Mouse (Mus musculus) embryonic facial prominence, embryonic 14.5 days (tissue): Measurements from ENCODE around the gene Pnrc1. TPM values are rescaled to one million over a fixed set of nuclear protein-coding genes. Genes with fewer than 3 reads are reported as not detected.

Experiments used
- ATAC-seq: fragments of 200-750 bp; cut with Nextera tagmentation; 2 replicates; pipeline ENCODE4 v1.8.0; 2017; ENCODE audit warnings: low read depth, moderate number of reproducible peaks, moderate TSS enrichment
- DNase-seq: peaks from one replicate; pipeline ENCODE4 v3.0.0-alpha.2; 2015; ENCODE audit warnings: low spot score
- H3K27ac ChIP-seq: fragments of 300-500 bp; sonication (generic); replicated peaks from 2 replicates; pipeline ENCODE4 v1.5.1; 2014; ENCODE audit warnings: low read depth, mild to moderate bottlenecking, low read length, moderate library complexity
- H3K27me3 ChIP-seq: fragments of 300-500 bp; sonication (generic); replicated peaks from 2 replicates; pipeline ENCODE4 v1.6.1; 2014; ENCODE audit warnings: low read length; ENCODE audit not compliant: control insufficient read depth, insufficient read depth
- H3K36me3 ChIP-seq: fragments of 300-500 bp; sonication (generic); 2 replicates; pipeline ENCODE4 v1.6.1; 2014; ENCODE audit warnings: low read length, mixed read lengths; ENCODE audit not compliant: control insufficient read depth, insufficient read depth
- H3K4me1 ChIP-seq: fragments of 300-500 bp; sonication (generic); 2 replicates; pipeline ENCODE4 v1.6.1; 2014; ENCODE audit warnings: antibody characterized with exemption, low read length; ENCODE audit not compliant: control insufficient read depth, insufficient read depth
- H3K4me2 ChIP-seq: fragments of 300-500 bp; sonication (generic); 2 replicates; pipeline ENCODE4 v1.6.1; 2014; ENCODE audit warnings: low read depth, mild to moderate bottlenecking, low read length, moderate library complexity, mixed read lengths
- H3K4me3 ChIP-seq: fragments of 300-500 bp; sonication (generic); 2 replicates; pipeline ENCODE4 v1.5.1; 2014; ENCODE audit warnings: low read depth, mild to moderate bottlenecking, low read length
- H3K9ac ChIP-seq: fragments of 300-500 bp; sonication (generic); 2 replicates; pipeline ENCODE4 v1.6.1; 2014; ENCODE audit warnings: low read depth, mild to moderate bottlenecking, low read length, moderate library complexity, mixed read lengths
- H3K9me3 ChIP-seq: fragments of 300-500 bp; sonication (generic); 2 replicates; pipeline ENCODE4 v1.6.1; 2016; ENCODE audit warnings: low read length; ENCODE audit not compliant: control insufficient read depth
- WGBS: fragments of 180-500 bp; shearing (Covaris S2); extraction: QIAGEN DNeasy Blood & Tissue Kit; methylation state at CpG from one replicate; pipeline ENCODE4 v1.1.7; 2014; 5-methylcytosine and 5-hydroxymethylcytosine counted together
- polyA plus RNA-seq: library from polyadenylated mRNA; unstranded; fragments of >200 nt; fragmentation: Nextera tagmentation; extraction: Ambion mirVana; gene quantifications from 2 replicates; pipeline ENCODE4 v1.2.1, GENCODE M21; 2014

The Pnrc1 gene
- polyA plus RNA-seq, 1 experiment from 2014 or later: 105 TPM

DNA sequence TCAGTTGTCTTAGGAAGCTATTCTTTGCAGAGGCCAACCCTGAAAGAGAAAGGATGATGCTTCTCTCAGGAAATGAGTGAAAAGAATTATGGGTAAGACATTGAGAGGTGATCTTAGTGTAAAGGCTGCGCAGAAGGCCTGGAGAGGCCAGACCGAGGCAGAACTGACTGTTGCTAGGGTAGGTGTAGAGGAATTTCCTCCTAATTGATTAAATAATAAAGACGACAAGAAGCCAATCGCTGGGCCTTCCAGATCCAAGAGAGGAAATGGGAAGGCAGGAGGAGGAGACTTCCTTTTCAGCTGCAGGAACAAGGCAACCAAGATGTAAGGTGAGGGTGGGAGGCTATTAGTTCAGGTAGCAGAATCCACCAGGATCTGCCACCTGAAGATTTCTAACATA is 35.3 kb downstream of the Pnrc1 start:
- Histone ChIP-seq H3K9me3 (no peaks in the 10 kb centered on the region), H3K9ac (no peak overlapping the region), H3K36me3 (no peaks in the 10 kb centered on the region), H3K27ac (no peak overlapping the region), H3K27me3 (no peaks in the 10 kb centered on the region), H3K4me1 (no peaks in the 10 kb centered on the region), H3K4me2 (no peak overlapping the region), H3K4me3 (no peak overlapping the region)
- no peak for ATAC-seq
- 80% methylated on average over 4 of the region's 4 CpGs for whole genome bisulfite sequencing
- DNase-seq: no peak

- WGBS: 85% methylated on average over 2 of the region's 2 CpGs
- DNase-seq (no peak), ATAC-seq (no peak)
Measured at GRCm38 (mm10) chr4:33250867-33251266, 39.1 kb downstream of the Pnrc1 start.

DNA sequence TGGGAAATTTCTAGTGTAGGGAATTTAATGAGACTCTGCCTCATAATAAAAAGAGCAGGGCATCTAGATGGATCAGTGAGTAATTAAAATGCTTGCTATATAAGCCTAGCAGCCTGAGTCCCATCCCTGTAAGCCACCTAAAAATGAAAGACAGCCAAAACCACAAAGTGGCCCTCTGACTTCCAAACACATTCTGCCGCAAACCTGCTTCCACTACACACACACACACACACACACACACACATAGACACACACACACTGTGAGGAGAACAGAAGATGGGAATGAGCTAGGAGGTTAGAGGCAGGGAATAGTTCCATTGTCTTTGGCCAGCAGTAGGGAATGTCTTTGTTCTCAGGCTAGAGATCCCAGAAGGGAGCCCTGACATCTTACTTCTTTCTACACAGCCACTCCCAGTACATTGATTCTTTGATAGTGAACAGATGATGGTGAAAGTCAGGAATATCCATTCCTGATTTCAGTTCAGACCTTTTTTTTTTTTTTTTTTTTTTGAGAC is 40.2 kb downstream of the Pnrc1 start:
- WGBS: 83% methylated on average over 1 of the region's 1 CpGs
- Histone ChIP-seq H3K4me1 (peaks cover 13% of the 10 kb centered on the region; the same call in 1 of the 2 replicates), H3K9ac (no peak overlapping the region), H3K4me2 (no peak overlapping the region), H3K4me3 (no peak overlapping the region), H3K27me3 (no peaks in the 10 kb centered on the region), H3K27ac (no peak overlapping the region), H3K36me3 (peaks cover 14% of the 10 kb centered on the region), H3K9me3 (no peaks in the 10 kb centered on the region)
- no peak for DNase-seq
- ATAC-seq: no peak

More at GRCm38 (mm10) chr4:33250867-33251266, 39.1 kb downstream of the Pnrc1 start:
- no peak overlapping the region for H3K9ac ChIP-seq
- H3K27ac ChIP-seq: no peak overlapping the region
- H3K4me3 ChIP-seq: no peak overlapping the region
- peaks cover 4% of the 10 kb centered on the region for H3K36me3 ChIP-seq
- H3K4me1 ChIP-seq: peaks cover 11% of the 10 kb centered on the region; the same call in 1 of the 2 replicates
- no peaks in the 10 kb centered on the region for H3K27me3 ChIP-seq
- H3K4me2 ChIP-seq: no peak overlapping the region
- no peaks in the 10 kb centered on the region for H3K9me3 ChIP-seq

- Histone ChIP-seq H3K4me2 (peak overlapping the region; percentile 58), H3K9me3 (no peaks in the 10 kb centered on the region), H3K27ac (peak overlapping the region; percentile 100), H3K36me3 (peaks cover 23% of the 10 kb centered on the region), H3K4me1 (peaks cover 13% of the 10 kb centered on the region; the same call in 1 of the 2 replicates), H3K27me3 (no peaks in the 10 kb centered on the region), H3K9ac (peak overlapping the region; percentile 100), H3K4me3 (peak overlapping the region; percentile 98)
- ATAC-seq (no peak), DNase-seq (peak; percentile 64)
- WGBS: 0% methylated on average over 4 of the region's 4 CpGs
Measured at GRCm38 (mm10) chr4:33248915-33249314, 41.0 kb downstream of the Pnrc1 start.

DNA sequence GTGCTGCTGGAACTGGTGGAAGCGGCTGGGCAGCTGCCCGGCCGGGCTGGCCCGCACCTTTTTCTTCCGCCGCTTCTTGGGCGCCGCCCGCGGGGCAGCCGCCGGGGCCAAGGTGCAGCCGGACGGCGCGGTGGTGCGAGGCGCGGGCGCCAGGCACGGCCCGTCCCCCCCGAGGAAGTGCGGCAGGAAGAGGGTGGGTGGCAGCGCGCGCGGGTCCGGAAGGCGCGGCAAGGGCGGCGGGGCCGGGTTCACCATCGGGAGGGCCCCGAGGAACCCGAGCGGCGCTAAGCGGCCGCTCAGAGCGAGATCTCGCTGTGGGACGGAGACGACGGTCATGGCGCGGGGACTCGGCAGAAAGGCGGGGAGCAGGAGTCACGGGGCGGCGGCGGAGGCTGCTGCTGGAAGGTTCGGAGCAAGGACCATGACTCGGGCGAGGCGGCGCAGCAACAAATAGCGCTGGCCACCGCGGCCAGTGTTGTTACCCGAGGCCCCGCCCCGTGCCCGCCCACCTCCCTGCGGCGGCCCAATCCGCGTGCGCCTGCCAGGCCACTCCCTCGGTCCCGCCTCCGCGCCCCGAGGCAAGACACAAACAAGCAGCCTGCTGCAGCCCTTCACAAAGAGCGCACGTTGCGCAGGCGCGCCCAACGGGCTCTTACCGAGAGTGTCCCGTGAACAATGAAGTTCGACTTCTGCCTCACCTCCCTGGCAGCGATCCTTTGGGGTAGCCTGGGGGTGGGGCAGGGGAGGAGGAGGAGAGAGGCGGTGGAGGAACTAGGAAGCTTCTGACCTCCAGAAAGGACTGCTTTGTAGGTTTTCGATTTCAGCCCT is 41.7 kb downstream of the Pnrc1 start:
- Histone ChIP-seq H3K4me2 (peak overlapping the region; percentile 58), H3K27ac (peak overlapping the region; percentile 100), H3K9me3 (no peaks in the 10 kb centered on the region), H3K9ac (peak overlapping the region; percentile 100), H3K4me3 (peak overlapping the region; percentile 98), H3K27me3 (no peaks in the 10 kb centered on the region), H3K4me1 (peaks cover 13% of the 10 kb centered on the region; the same call in 1 of the 2 replicates), H3K36me3 (peaks cover 29% of the 10 kb centered on the region)
- ATAC-seq (peak; percentile 94), DNase-seq (peak; percentile 100)
- WGBS: 0% methylated on average over 31 of the region's 88 CpGs

GRCm38 (mm10) chr4:33247479-33248053 is 42.4 kb downstream of the Pnrc1 start:
- Histone ChIP-seq H3K4me2 (peak overlapping the region; percentile 90), H3K4me3 (peak overlapping the region; percentile 98), H3K27ac (peak overlapping the region; percentile 100), H3K4me1 (peaks cover 13% of the 10 kb centered on the region; the same call in 1 of the 2 replicates), H3K9me3 (no peaks in the 10 kb centered on the region), H3K27me3 (no peaks in the 10 kb centered on the region), H3K36me3 (peaks cover 37% of the 10 kb centered on the region), H3K9ac (peak overlapping the region; percentile 100)
- peak; percentile 99 for DNase-seq
- ATAC-seq: peak; percentile 94
- 0% methylated on average over 20 of the region's 60 CpGs for WGBS

DNA sequence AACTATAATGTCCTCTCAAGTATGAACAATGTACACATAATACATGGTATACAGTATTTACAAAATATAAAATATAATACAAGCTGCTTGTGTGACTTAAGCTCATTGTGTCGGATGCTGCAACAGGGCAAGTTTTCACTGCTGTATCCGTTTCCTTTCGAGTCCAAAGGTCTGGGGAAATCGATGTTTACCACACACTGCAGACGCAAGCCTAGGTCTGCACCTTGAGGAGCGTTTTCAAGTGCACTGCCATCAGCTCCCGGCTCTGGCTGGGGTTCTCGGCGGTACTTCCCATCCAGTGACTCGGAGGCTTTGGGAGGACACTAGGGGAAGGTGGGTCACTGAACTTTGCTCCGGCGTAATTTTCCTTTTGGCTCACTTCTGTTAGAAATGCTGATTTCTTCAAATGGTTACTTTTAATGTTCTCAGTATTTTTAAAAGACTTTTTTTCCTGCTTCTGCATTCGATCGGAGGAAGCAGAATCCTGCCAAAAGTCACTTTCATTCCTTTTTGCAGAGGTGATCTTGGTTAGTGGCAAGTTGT is 44.0 kb downstream of the Pnrc1 start:
- DNase-seq (no peak), ATAC-seq (no peak)
- Histone ChIP-seq H3K4me1 (peaks cover 17% of the 10 kb centered on the region; the same call in 1 of the 2 replicates), H3K36me3 (peaks cover 39% of the 10 kb centered on the region), H3K4me2 (peak overlapping the region; percentile 90), H3K9me3 (no peaks in the 10 kb centered on the region), H3K27ac (no peak overlapping the region), H3K27me3 (no peaks in the 10 kb centered on the region), H3K4me3 (peak overlapping the region; percentile 98; the same call in 1 of the 2 replicates), H3K9ac (peak overlapping the region; percentile 100; the same call in 1 of the 2 replicates)
- 86% methylated on average over 14 of the region's 14 CpGs for WGBS

DNA sequence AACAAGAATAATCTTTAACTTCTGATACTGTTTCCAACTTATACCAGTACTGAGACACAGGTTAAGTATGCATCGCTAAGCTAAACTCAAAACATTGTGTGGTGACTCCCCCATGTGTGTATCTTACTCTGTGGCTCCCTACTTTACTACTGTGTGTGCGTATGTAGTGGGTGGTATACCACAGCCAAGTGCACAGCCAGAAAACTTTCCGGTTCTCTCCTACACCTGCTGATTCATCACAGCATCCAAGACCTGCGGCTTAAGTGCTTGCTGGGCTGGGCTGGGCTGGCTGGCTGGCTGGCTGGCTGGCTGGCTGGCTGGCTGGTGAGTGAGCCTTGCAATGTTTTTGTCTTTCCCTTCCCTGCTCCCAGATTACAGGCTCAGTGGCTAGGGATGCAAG is 46.0 kb downstream of the Pnrc1 start:
- Histone ChIP-seq H3K4me2 (no peak overlapping the region), H3K4me1 (peaks cover 12% of the 10 kb centered on the region; the same call in 1 of the 2 replicates), H3K4me3 (no peak overlapping the region), H3K27me3 (no peaks in the 10 kb centered on the region), H3K9ac (no peak overlapping the region), H3K9me3 (no peaks in the 10 kb centered on the region), H3K36me3 (peaks cover 39% of the 10 kb centered on the region), H3K27ac (no peak overlapping the region; the same call in 1 of the 2 replicates)
- ATAC-seq (no peak), DNase-seq (no peak)
- 86% methylated on average over 4 of the region's 4 CpGs for WGBS
